Mouse (Mus musculus) midbrain, embryonic 12.5 days (tissue): Measurements from ENCODE around the gene Jun. TPM values are rescaled to one million over a fixed set of nuclear protein-coding genes. Genes with fewer than 3 reads are reported as not detected.

Experiments used
- ATAC-seq: fragments of 200-750 bp; cut with Nextera tagmentation; 2 replicates; pipeline ENCODE4 v1.8.0; 2017; ENCODE audit warnings: low read depth, moderate TSS enrichment, moderate library complexity; ENCODE audit not compliant: low FRiP score
- H3K27ac ChIP-seq: fragments of 300-500 bp; sonication (generic); replicated peaks from 2 replicates; pipeline ENCODE4 v1.5.1; 2016; ENCODE audit warnings: mild to moderate bottlenecking
- H3K27me3 ChIP-seq: fragments of 300-500 bp; sonication (generic); 2 replicates; pipeline ENCODE4 v1.6.1; 2016; ENCODE audit warnings: mild to moderate bottlenecking
- H3K36me3 ChIP-seq: fragments of 300-500 bp; sonication (generic); 2 replicates; pipeline ENCODE4 v1.6.1; 2016
- H3K4me1 ChIP-seq: fragments of 300-500 bp; sonication (generic); 2 replicates; pipeline ENCODE4 v1.6.1; 2016
- H3K4me2 ChIP-seq: fragments of 300-500 bp; sonication (generic); replicated peaks from 2 replicates; pipeline ENCODE4 v1.6.1; 2016; ENCODE audit warnings: mild to moderate bottlenecking, moderate library complexity
- H3K4me3 ChIP-seq: fragments of 300-500 bp; sonication (generic); 2 replicates; pipeline ENCODE4 v1.5.1; 2016; ENCODE audit warnings: mild to moderate bottlenecking
- H3K9ac ChIP-seq: fragments of 300-500 bp; sonication (generic); replicated peaks from 2 replicates; pipeline ENCODE4 v1.6.1; 2016; ENCODE audit warnings: mild to moderate bottlenecking, moderate library complexity
- H3K9me3 ChIP-seq: fragments of 300-500 bp; sonication (generic); 2 replicates; pipeline ENCODE4 v1.6.1; 2016; ENCODE audit warnings: mild to moderate bottlenecking
- WGBS: fragments of 180-500 bp; shearing (Covaris S2); methylation state at CpG from one replicate; pipeline ENCODE4 v1.1.7; 2016; 5-methylcytosine and 5-hydroxymethylcytosine counted together
- polyA plus RNA-seq: library from polyadenylated mRNA; unstranded; fragments of >200 nt; fragmentation: Nextera tagmentation; extraction: Ambion mirVana; gene quantifications from 2 replicates; pipeline ENCODE4 v1.2.1, GENCODE M21; 2016

Gene Jun
- polyA plus RNA-seq, 1 experiment from 2014 or later, result 80.6 TPM

DNA sequence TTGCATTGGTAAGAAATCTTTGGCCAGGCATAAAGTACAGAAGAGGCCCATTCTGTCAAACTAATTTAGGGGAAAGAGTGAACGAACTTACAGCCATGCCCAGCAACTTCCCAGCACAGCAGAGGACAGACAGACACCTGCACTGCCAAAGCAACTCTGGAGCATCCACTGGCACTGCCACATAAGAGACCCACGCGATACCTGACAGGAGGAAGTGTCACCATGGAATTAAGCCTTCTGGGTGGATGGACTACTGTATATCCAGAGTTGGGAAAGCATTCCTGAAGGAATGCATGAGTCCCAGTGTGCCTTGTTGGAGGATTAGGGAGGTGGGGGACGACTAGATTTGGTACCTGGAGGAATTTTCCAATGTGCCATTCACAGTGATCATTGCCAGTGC, 39.5 kb upstream of the Jun start:
- WGBS, result 83% methylated on average over 4 of the region's 4 CpGs
- H3K9ac ChIP-seq, result no peak overlapping the region
- H3K27ac ChIP-seq, result no peak overlapping the region
- H3K4me3 ChIP-seq, result no peak overlapping the region
- H3K36me3 ChIP-seq, result no peaks in the 10 kb centered on the region
- H3K27me3 ChIP-seq, result 0 out of 2 replicates have a peak, but pooled peaks cover 4% of the 10 kb centered on the region
- ATAC-seq, result no peak
- H3K4me2 ChIP-seq, result no peak overlapping the region
- no peaks in the 10 kb centered on the region for H3K9me3 ChIP-seq
- no peaks in the 10 kb centered on the region for H3K4me1 ChIP-seq

DNA sequence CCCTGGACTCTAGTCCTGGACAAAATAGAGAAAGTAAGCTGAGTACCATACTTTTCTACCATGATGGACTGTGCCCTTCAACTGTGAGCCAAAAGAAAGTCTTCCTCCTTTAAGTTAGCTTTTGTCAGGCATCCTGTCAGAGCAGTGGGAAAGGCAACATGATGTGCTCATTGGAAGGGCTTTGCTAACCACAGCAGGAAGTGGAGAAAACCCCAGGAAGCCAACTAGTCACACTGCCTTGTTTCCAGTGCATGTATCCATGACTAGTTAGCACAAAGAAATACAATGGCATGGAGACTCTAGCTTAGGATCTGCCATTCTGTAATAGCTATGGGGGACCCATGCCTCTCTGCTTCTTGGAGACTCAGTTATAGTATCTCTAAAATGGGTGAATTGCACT, 37.9 kb upstream of the Jun start:
- H3K4me3 ChIP-seq, result no peak overlapping the region
- H3K27ac ChIP-seq, result no peak overlapping the region
- H3K36me3 ChIP-seq, result no peaks in the 10 kb centered on the region
- ATAC-seq, result no peak
- no peak overlapping the region for H3K4me2 ChIP-seq
- no peaks in the 10 kb centered on the region for H3K4me1 ChIP-seq
- no peaks in the 10 kb centered on the region for H3K9me3 ChIP-seq
- 0 out of 2 replicates have a peak, but pooled peaks cover 4% of the 10 kb centered on the region for H3K27me3 ChIP-seq
- no peak overlapping the region for H3K9ac ChIP-seq

- H3K36me3 ChIP-seq, result no peaks in the 10 kb centered on the region
- no peaks in the 10 kb centered on the region for H3K9me3 ChIP-seq
- H3K27me3 ChIP-seq, result 0 out of 2 replicates have a peak, but pooled peaks cover 4% of the 10 kb centered on the region
- no peaks in the 10 kb centered on the region for H3K4me1 ChIP-seq
- no peak overlapping the region for H3K9ac ChIP-seq
- no peak for ATAC-seq
- no peak overlapping the region for H3K4me3 ChIP-seq
- H3K27ac ChIP-seq, result no peak overlapping the region
- 95% methylated on average over 5 of the region's 5 CpGs for WGBS
- no peak overlapping the region for H3K4me2 ChIP-seq
These were observed 37.0 kb upstream of the Jun start for GRCm38 (mm10) chr4:95089053-95089452.

DNA sequence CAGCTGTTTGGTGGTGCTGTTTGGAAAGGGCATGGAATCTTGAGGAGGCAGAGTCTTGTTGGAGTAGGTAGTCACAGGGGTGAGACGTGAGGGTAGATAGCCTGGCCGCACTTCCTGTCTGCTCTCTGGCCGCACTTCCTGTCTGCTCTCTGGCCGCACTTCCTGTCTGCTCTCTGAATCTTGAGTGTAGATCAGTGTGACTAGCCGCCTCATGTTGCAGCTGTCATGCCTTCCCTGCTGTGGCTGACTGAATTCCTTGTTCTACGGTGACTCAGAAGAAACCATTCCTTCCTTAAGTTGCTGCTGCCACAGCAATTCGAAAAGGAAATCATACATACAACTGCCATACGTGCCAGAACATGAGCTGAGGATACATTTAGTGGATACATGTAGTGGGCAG, 31.9 kb upstream of the Jun start:
- H3K27ac ChIP-seq, result no peak overlapping the region
- no peaks in the 10 kb centered on the region for H3K36me3 ChIP-seq
- no peak overlapping the region for H3K4me3 ChIP-seq
- H3K4me1 ChIP-seq, result peaks cover 5% of the 10 kb centered on the region; the same call in 1 of the 2 replicates
- H3K4me2 ChIP-seq, result no peak overlapping the region
- WGBS, result 92% methylated on average over 8 of the region's 8 CpGs
- no peak overlapping the region for H3K9ac ChIP-seq
- no peaks in the 10 kb centered on the region for H3K27me3 ChIP-seq
- H3K9me3 ChIP-seq, result no peaks in the 10 kb centered on the region
- no peak for ATAC-seq

- Histone ChIP-seq H3K9ac (no peak overlapping the region), H3K4me1 (peaks cover 11% of the 10 kb centered on the region; the same call in 1 of the 2 replicates), H3K4me2 (no peak overlapping the region), H3K27ac (no peak overlapping the region), H3K36me3 (no peaks in the 10 kb centered on the region), H3K27me3 (no peaks in the 10 kb centered on the region), H3K4me3 (no peak overlapping the region), H3K9me3 (no peaks in the 10 kb centered on the region)
- WGBS, result 77% methylated on average over 5 of the region's 5 CpGs
- ATAC-seq, result no peak
These were observed 31.2 kb upstream of the Jun start for GRCm38 (mm10) chr4:95083191-95083729.

- no peak overlapping the region for H3K4me3 ChIP-seq
- no peak overlapping the region for H3K9ac ChIP-seq
- WGBS, result 59% methylated on average over 4 of the region's 4 CpGs
- no peaks in the 10 kb centered on the region for H3K36me3 ChIP-seq
- no peak overlapping the region for H3K27ac ChIP-seq
- peak; percentile 48; the same call in 1 of the 2 replicates for ATAC-seq
- no peaks in the 10 kb centered on the region for H3K27me3 ChIP-seq
- H3K4me1 ChIP-seq, result peaks cover 11% of the 10 kb centered on the region; the same call in 1 of the 2 replicates
- no peaks in the 10 kb centered on the region for H3K9me3 ChIP-seq
- no peak overlapping the region for H3K4me2 ChIP-seq
These were observed 30.6 kb upstream of the Jun start for GRCm38 (mm10) chr4:95082481-95083088.

DNA sequence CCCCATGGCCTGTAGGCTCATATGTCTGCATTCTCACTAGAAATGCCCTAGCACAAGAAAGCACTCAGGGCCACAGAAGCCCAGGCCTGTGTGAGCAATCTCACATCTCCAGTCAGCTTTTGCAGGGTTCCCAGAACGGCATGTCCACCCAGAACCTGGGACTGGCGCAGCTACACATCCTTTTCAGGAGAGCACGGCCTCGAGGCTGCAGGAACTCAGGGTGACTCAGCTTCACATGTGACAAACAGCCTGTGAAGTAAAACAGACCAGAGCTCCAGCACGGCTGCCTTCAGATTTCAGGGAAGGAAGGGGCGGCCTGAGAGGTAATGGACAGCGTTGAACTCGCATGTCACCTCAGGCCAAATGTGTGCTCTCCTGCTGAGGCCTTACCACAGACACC, 29.6 kb upstream of the Jun start:
- Histone ChIP-seq H3K9me3 (no peaks in the 10 kb centered on the region), H3K36me3 (no peaks in the 10 kb centered on the region), H3K9ac (no peak overlapping the region), H3K27ac (no peak overlapping the region), H3K4me1 (peaks cover 11% of the 10 kb centered on the region; the same call in 1 of the 2 replicates), H3K27me3 (no peaks in the 10 kb centered on the region), H3K4me3 (no peak overlapping the region), H3K4me2 (no peak overlapping the region)
- 81% methylated on average over 8 of the region's 8 CpGs for WGBS
- no peak for ATAC-seq

DNA sequence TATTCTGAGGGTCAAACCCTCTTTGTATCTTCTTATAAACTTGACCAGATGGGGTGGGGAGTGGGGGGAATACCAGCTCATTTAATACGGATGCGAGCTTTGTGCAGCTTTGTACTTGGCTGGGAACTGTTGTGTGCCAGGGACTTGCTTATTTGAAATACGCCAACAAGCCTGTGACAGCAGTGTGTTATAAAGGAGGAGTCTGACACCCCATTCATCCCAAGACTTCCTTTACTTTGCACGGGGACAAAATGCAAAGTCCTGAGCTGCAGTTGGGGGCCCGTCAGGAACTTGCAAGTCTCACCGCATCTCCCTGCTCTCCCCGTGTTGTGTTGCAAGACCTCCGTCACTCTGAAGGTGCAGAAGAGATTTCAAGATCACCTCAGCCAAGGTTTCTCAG, 26.6 kb upstream of the Jun start:
- 64% methylated on average over 8 of the region's 8 CpGs for WGBS

DNA sequence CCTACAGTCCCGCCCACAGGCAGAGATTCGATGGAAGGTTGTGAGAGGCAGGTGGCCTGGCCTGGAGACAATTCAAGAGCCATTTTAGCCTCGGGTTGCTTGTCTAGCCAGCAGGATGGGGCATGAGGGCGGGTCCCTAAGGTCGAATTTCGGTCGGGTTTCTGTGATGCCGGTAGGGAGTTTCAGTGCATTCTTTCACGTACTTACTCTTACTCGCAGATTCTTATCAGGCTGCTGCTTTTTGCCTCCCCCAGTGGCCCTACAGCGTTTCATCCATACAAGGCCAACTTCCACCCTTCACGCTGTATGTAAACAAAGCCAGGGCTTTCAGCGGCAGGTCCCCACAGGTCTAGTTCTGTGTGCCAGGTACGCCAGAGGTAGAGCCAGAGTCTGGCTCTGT, 24.3 kb upstream of the Jun start:
- ATAC-seq, result no peak
- Histone ChIP-seq H3K4me2 (no peak overlapping the region), H3K4me3 (no peak overlapping the region), H3K4me1 (0 out of 2 replicates have a peak, but pooled peaks cover 7% of the 10 kb centered on the region), H3K27ac (no peak overlapping the region), H3K9ac (no peak overlapping the region), H3K36me3 (no peaks in the 10 kb centered on the region), H3K27me3 (no peaks in the 10 kb centered on the region), H3K9me3 (no peaks in the 10 kb centered on the region)
- WGBS, result 75% methylated on average over 14 of the region's 14 CpGs

More for the DNA sequence above, 26.6 kb upstream of the Jun start:
- Histone ChIP-seq H3K4me3 (no peak overlapping the region), H3K4me1 (peaks cover 11% of the 10 kb centered on the region; the same call in 1 of the 2 replicates), H3K9me3 (no peaks in the 10 kb centered on the region), H3K9ac (no peak overlapping the region), H3K27ac (no peak overlapping the region), H3K36me3 (no peaks in the 10 kb centered on the region), H3K27me3 (no peaks in the 10 kb centered on the region), H3K4me2 (no peak overlapping the region)
- ATAC-seq, result no peak

- Histone ChIP-seq H3K9me3 (no peaks in the 10 kb centered on the region), H3K27me3 (no peaks in the 10 kb centered on the region), H3K9ac (no peak overlapping the region), H3K4me3 (no peak overlapping the region), H3K36me3 (no peaks in the 10 kb centered on the region), H3K27ac (no peak overlapping the region), H3K4me2 (no peak overlapping the region), H3K4me1 (0 out of 2 replicates have a peak, but pooled peaks cover 7% of the 10 kb centered on the region)
- no peak for ATAC-seq
- WGBS, result 89% methylated on average over 17 of the region's 17 CpGs
These were observed 23.6 kb upstream of the Jun start for GRCm38 (mm10) chr4:95075591-95076002.

- Histone ChIP-seq H3K4me2 (no peak overlapping the region), H3K27me3 (no peaks in the 10 kb centered on the region), H3K36me3 (no peaks in the 10 kb centered on the region), H3K27ac (no peak overlapping the region), H3K9ac (no peak overlapping the region), H3K4me3 (no peak overlapping the region), H3K4me1 (0 out of 2 replicates have a peak, but pooled peaks cover 7% of the 10 kb centered on the region), H3K9me3 (no peaks in the 10 kb centered on the region)
- ATAC-seq, result no peak
- WGBS, result 95% methylated on average over 6 of the region's 6 CpGs
These were observed 22.3 kb upstream of the Jun start for GRCm38 (mm10) chr4:95074319-95074718.

GRCm38 (mm10) chr4:95073214-95073750, 21.3 kb upstream of the Jun start:
- Histone ChIP-seq H3K9ac (no peak overlapping the region), H3K4me2 (no peak overlapping the region), H3K27me3 (no peaks in the 10 kb centered on the region), H3K36me3 (no peaks in the 10 kb centered on the region), H3K9me3 (no peaks in the 10 kb centered on the region), H3K27ac (no peak overlapping the region), H3K4me1 (no peaks in the 10 kb centered on the region), H3K4me3 (no peak overlapping the region)
- WGBS, result 86% methylated on average over 10 of the region's 10 CpGs
- ATAC-seq, result no peak
